Mouse (Mus musculus): ENCODE measurements around the gene Wdr73.

Wdr73 gene

GRCm38 (mm10) chr7:80855316-80855715, 45.8 kb downstream of the Wdr73 start:
- DNase-seq (ENCODE audit: low spot score), result no peak

- DNase-seq (ENCODE audit: low spot score), result no peak
Observed at GRCm38 (mm10) chr7:80853218-80853617, 47.9 kb downstream of the Wdr73 start.

GRCm38 (mm10) chr7:80850520-80850919, 50.5 kb downstream of the Wdr73 start:
- DNase-seq (ENCODE audit: low spot score), result no peak

DNA sequence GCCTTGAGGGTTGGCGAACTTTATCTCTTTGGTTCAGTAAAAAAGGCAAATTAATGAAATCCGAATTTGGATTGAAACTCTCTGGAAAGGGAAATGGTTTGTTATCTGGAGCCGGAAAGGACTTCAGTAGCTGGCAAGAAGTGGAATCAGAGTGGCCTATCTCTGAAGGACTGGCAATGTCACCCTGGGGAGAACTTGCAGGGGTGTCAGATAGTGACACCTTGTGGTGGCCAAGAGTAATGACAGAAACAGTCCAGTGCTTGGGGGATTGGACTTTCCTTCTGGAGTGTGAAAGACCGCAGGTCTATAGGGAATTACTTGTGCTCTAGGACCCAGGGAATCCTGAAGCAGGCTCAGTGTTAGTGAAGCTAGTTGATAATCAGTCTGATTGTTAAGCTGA, 51.4 kb downstream of the Wdr73 start:
- DNase-seq (ENCODE audit: low spot score), result peak; percentile 62

GRCm38 (mm10) chr7:80849267-80849666, 51.8 kb downstream of the Wdr73 start:
- no peak for DNase-seq (ENCODE audit: low spot score)

DNA sequence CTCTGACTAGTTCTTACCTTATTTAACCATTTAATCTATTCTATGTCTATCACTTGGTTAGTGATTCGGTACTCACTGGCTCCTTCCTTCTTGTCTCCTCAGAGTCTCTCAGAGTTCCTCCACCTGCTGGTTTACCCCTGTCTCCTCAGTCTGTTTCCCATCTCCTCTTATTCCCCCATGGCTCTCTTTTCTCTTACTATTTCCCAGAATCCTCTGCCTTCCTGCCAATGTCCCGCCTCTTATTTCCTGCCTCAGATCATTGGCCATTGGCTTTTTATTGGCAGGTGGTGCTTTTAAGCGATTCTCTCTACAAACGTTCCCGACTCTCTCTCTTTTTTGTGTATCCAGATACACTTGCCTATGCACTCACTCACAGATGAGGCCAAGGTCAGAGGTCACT, 54.4 kb downstream of the Wdr73 start:
- no peak for DNase-seq (ENCODE audit: low spot score)

DNA sequence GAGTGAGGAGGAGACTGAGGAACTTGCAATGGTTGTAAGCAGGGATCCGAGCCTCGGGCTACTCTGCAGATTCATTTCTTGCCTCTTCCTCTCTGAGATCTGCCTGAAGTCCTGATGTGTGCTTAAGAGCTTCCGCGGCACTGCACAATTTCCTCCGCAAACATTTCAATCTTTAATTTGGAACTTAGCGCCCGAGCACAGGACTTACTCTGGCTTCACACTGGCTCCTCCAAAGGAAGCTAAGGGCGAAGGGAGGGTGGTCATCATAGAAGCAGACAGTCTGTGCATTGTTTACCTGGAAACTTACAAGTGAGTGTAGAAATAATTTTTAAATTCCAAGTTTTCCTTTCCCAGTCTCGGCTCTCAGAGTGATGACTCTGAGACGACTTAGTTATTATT, 54.8 kb downstream of the Wdr73 start:
- DNase-seq (ENCODE audit: low spot score), result no peak

- no peak for DNase-seq (ENCODE audit: low spot score)
Observed at GRCm38 (mm10) chr7:80845621-80846279, 55.3 kb downstream of the Wdr73 start.

DNA sequence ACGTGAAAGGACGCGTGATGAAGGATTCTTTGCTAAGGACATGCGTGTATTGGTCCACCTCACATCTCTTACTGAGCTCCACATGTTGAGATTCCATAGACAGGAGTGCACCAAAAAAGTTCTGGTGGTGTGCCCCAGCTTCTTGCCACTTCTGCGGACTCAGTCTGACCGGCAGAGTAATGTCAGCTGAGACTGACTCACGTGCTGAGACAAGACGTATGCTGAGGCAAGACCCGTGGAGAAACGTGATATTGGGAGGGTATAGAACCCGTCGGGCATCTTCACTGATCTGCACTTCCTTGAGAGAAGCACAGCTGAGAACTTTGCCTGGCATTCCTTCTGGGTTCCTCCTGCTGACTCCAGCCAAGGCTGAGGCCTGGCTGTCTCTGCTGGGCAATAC, 56.4 kb downstream of the Wdr73 start:
- DNase-seq (ENCODE audit: low spot score), result no peak

GRCm38 (mm10) chr7:80843910-80844640, 57.0 kb downstream of the Wdr73 start:
- DNase-seq (ENCODE audit: low spot score), result no peak

DNA sequence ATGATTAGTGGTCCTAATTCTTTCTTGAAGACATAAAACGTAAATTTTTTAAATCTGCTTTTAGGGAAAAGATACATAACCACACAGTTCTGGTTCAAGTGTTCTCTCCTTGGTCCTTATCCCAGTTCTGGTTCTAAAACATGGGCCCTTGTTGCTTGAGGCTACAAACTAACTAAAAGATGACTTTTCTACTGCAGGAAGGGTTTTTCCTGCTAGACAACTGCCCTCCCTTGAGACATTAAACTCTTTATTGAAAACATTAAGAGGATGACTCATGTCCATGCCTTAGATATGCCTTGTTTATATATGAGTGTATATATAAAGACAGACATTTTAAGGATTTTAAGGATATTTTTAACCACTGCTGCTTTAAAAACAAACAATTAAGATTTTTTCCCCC, 57.9 kb downstream of the Wdr73 start:
- no peak for DNase-seq (ENCODE audit: low spot score)

DNA sequence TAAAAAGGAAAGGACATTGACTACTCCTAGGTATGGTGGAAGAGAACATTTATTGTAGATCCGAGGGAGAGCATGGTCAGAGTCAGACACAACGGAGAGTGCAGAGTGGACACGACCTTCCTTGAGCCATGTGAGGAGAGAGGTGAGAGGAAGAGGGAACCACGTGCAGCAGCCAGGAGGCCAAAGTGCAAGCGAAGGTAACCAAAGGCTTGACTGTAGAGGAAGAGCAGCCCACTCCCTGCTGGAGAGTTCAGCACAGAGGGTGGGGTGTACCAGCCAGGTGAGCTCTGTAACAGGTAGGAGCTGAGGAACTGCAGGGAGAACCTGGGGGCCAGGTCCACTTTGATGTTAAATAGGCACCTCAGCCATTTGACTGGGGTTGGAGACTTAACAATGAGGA, 58.9 kb downstream of the Wdr73 start:
- DNase-seq (ENCODE audit: low spot score), result peak; percentile 74

DNA sequence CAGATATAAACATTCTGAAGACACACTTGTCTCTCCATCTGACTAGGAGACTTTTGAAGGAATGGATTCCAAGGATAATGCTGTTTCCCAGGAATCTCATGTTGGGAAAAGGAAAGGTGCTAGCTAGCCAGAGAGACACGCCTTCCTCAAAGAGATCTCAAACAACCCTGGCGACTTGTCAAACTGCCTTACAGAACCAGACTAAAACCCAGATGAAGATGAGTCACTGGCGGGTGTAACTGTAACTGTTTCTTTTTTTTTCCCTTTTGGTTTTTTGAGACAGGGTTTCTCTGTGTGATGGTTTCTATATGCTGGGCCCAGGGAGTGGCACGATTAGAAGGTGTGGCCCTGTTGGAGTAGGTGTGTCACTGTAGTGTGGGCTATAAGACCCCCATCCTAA, 60.1 kb downstream of the Wdr73 start:
- DNase-seq (ENCODE audit: low spot score), result no peak
